Mouse (Mus musculus) frontal cortex, adult (tissue): ENCODE measurements around the gene Id2.

Experiments
- ATAC-seq: cut with Nextera tagmentation; 2 replicates; pipeline ENCODE4 v1.9.2; 2017; ENCODE audit warnings: mild to moderate bottlenecking, moderate library complexity, mixed read lengths; ENCODE audit not compliant: low TSS enrichment

Id2 gene

GRCm38 (mm10) chr12:25104541-25104940, 7.6 kb upstream of the Id2 start:
- ATAC-seq: no peak

GRCm38 (mm10) chr12:25103911-25104310, 7.0 kb upstream of the Id2 start:
- ATAC-seq: no peak

GRCm38 (mm10) chr12:25101389-25101788, 4.4 kb upstream of the Id2 start:
- ATAC-seq: no peak

DNA sequence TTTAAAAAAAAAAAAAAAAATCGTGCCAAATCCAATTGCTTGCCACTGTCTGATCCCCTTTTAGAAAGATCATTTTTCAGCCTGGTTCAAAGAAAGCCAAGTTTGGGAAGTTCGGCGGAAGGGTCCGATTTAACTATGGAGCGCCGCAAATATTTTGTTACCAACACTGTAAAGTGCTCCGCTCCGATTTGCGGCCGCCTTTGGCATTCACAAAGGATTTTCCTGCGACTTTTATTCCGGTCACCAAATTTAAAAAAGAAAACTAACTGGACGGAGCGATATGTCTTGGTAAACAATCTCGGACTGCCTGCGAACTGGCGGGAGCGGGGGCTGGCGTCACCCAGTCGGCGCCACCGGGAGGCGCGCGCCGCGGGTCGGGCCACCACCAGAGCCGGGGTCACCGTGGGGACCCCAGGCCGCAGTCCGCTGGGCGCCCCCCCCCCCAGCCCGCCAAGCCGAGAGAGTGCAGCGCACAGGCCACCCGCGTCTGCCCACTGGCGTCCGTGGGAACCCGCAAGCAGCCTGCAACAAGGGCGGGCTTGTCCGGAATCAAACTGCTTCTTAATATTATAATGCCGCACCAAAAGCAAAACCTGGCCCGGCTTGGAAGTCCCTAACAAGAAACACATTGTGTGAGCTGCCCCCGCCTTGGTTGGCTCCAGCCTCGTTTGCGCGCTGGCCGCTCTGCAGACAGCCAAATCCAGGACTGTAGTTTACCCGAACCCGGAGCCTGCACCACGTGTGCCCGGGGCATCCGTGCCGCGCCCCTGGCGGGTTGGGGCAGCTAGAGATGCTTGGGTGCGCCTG, 3.7 kb upstream of the Id2 start:
- no peak for ATAC-seq

GRCm38 (mm10) chr12:25099563-25100408, 2.8 kb upstream of the Id2 start:
- no peak for ATAC-seq

DNA sequence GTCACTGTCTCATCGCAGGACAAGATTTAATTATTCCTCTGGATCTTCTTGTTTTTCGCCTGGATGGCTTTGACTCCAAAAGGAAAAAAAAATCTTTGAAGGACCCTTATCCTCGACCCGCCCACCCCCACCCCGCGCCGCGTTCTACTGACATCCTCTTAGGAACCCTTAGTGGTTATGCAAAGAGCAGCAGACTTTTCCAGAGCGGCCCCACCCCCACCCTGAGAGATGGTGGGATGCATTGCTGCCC, 2.3 kb upstream of the Id2 start:
- ATAC-seq: no peak

- peak; percentile 52 for ATAC-seq
Measured at GRCm38 (mm10) chr12:25098561-25099312, 1.8 kb upstream of the Id2 start.

- no peak for ATAC-seq
Measured at GRCm38 (mm10) chr12:25098161-25098550, 1.2 kb upstream of the Id2 start.

DNA sequence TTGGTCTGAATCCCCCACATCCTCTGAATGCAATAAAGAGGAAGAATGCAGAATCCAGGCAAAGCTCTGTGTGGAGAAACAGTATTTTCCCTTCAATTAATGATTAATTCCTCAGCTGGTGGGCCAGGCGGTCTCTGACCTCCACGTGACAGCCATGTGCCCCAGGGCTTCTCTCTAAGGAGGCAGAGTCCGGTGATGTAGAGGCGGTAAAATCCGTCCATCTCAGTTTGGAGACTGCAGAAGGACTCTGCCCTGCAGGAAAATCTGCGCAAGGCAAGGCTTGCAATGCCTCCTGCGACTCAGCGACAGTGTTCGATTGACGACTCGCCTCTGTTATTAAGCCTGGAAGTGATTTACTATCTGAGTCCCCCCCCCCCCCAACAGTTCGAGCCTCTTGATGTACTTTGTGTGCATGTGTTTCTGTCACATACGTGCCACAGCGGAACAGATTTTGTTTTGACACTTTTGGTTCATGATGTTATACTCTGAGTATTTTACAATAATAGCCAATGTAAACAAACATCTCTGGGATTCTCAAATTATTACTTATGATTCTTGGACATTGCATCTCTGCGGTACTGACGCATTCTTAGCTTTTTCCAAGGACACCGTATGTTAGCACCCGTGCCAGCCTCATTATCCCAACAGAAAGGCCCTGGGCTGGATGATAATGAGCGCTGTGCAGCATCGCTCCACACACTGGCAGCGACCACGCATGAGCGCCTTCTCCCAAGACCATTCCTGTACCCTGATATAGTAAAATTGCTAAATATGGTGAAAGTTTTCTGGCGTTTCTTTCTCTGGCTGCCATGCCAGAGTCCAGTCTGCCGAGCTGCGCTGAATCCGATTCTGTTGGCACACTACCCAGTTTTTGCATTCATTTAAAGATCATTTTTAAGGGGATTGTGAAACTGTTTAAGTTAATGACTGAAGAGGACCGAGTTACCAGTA, 545 bp upstream of the Id2 start:
- ATAC-seq: no peak

- ATAC-seq: no peak
Measured at GRCm38 (mm10) chr12:25096640-25097051, 294 bp downstream of the Id2 start.

GRCm38 (mm10) chr12:25095974-25096639, 833 bp downstream of the Id2 start:
- peak; percentile 80 for ATAC-seq

- peak; percentile 7; the same call in 1 of the 2 replicates for ATAC-seq
Measured at GRCm38 (mm10) chr12:25095538-25095937, 1.4 kb downstream of the Id2 start.

DNA sequence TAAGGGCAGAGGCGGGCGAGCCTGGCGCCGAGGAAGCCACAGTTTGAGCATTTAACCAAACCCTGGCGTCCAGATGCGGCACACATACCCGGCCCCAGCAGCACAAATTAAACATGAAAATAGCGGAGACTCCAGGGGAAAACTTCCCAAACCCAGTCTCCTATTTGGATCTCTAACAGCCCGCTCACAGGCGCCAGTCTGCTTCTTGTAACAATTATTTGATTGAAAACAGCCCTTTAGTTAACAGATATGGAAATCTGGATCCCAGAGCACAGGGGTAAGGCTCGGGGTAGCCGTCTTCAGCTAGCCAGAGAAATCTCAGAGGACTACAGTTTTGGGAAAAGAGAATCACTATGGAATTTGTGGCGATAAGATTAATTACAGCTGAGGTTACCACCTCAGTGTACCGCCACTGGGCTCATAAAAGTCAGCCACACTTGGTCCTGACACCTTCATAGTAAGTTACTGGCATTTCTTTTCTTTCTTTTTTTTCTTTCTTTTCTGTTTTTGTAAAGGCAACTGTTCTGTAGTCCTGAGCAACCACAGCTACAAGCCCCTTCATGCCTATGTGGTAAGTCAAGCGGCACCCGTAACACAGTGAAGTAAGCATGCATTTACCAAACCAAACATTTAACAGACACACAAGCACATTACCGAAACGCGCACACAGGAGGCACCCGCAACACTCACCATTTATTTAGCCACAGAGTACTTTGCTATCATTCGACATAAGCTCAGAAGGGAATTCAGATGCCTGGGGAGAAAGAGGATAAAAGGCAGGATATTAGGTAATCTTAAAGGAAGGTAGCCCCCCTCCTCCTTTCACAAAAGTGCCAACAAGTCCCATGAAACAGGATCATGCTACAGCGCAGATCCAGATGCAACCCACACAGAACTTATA, 2.1 kb downstream of the Id2 start:
- ATAC-seq: no peak

- no peak for ATAC-seq
Measured at GRCm38 (mm10) chr12:25093241-25093774, 3.6 kb downstream of the Id2 start.

- ATAC-seq: no peak
Measured at GRCm38 (mm10) chr12:25092751-25093211, 4.2 kb downstream of the Id2 start.

DNA sequence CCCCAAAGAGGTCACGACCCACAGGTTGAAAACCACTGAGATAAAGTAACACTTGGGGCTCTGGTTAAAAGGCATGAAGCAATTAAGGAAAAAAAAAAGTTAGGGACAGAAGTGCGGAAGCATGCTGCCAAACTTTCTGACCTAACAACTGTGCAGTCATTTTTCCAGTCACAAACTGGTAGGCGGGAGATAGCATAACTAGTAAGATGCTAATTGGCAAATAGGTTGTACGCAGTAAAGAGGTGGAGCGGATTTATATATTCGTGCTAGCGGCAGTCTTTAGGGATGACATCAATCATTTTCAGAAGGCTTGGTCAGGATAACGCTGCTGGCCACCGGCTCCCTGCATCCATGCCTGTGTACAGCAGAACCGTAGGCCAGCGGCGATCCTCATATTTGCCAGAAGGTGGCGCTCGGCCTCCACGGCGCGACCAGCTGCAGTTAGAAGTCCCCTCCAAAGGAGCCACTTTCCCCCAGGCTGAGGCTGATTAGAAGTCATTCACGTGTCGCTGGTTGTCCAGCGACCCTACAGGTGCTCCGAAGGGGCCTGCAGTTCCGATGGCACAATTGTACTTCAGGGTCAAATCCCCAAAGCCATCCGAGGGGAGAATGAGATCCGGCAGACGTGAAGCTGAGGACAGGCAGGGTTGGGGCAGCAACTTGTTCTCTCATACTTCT, 4.8 kb downstream of the Id2 start:
- peak; percentile 34 for ATAC-seq

GRCm38 (mm10) chr12:25089433-25089832, 7.5 kb downstream of the Id2 start:
- ATAC-seq: no peak

- no peak for ATAC-seq
Measured at GRCm38 (mm10) chr12:25086966-25087365, 10.0 kb downstream of the Id2 start.
